In genomic region chr15:28732409-28732808, GRCm38 (mm10) we compare ENCODE assay signal across 24 mouse cellular contexts.
DNase-seq lines count a peak whose midpoint lies in the region; ATAC-seq and TF ChIP-seq lines count a peak whose summit lies in the region.
"Had no signal": no experiment of that assay in that cellular context is flagged by ENCODE, and none has a peak within 500 bp of the region (broad histone marks: within the 10 kb centered on the region; RNA-seq: fewer than 3 reads in every experiment).

No protein-coding gene starts in this region.

- no peaks in the 10 kb centered on the region for H3K27me3 ChIP-seq in hindbrain, embryonic 12.5 days
- H3K27me3 ChIP-seq in hindbrain, embryonic 10.5 days (ENCODE audit: insufficient read depth, poor library complexity, severe bottlenecking), result no peaks in the 10 kb centered on the region
- no peaks in the 10 kb centered on the region for H3K27me3 ChIP-seq in hindbrain, embryonic 15.5 days
- H3K27me3 ChIP-seq in hindbrain, postnatal 0 days (ENCODE audit: insufficient read depth, low read length), result no peaks in the 10 kb centered on the region
- no peaks in the 10 kb centered on the region for H3K27me3 ChIP-seq in neural tube, embryonic 13.5 days
- H3K27me3 ChIP-seq in neural tube, embryonic 15.5 days (replicated peaks), result no peaks in the 10 kb centered on the region
- H3K27me3 ChIP-seq: CH12.LX; embryonic facial prominence, embryonic 12.5 days; forebrain, embryonic 13.5 days; forebrain, embryonic 15.5 days; Patski had no signal

- WGBS in hindbrain, embryonic 12.5 days, result 79% methylated on average over 5 of the region's 5 CpGs
- WGBS in hindbrain, embryonic 10.5 days, result 92% methylated on average over 5 of the region's 5 CpGs
- 78% methylated on average over 5 of the region's 5 CpGs for WGBS in hindbrain, embryonic 15.5 days
- WGBS in hindbrain, postnatal 0 days, result 81% methylated on average over 5 of the region's 5 CpGs
- 85% methylated on average over 5 of the region's 5 CpGs for WGBS in neural tube, embryonic 13.5 days
- WGBS in neural tube, embryonic 15.5 days, result 84% methylated on average over 5 of the region's 5 CpGs

- no peaks in the 10 kb centered on the region for H3K9me3 ChIP-seq in hindbrain, embryonic 12.5 days (replicated peaks)
- no peaks in the 10 kb centered on the region for H3K9me3 ChIP-seq in hindbrain, embryonic 10.5 days
- no peaks in the 10 kb centered on the region for H3K9me3 ChIP-seq in hindbrain, embryonic 15.5 days
- H3K9me3 ChIP-seq in hindbrain, postnatal 0 days (ENCODE audit: low read length), result no peaks in the 10 kb centered on the region
- no peaks in the 10 kb centered on the region for H3K9me3 ChIP-seq in neural tube, embryonic 13.5 days
- no peaks in the 10 kb centered on the region for H3K9me3 ChIP-seq in neural tube, embryonic 15.5 days (replicated peaks)
- H3K9me3 ChIP-seq: embryonic facial prominence, embryonic 10.5 days; embryonic facial prominence, embryonic 12.5 days; forebrain, embryonic 13.5 days; forebrain, embryonic 15.5 days; G1E had no signal

- no peak overlapping the region for H3K9ac ChIP-seq in hindbrain, embryonic 12.5 days
- no peak overlapping the region for H3K9ac ChIP-seq in hindbrain, embryonic 15.5 days
- no peak overlapping the region for H3K9ac ChIP-seq in hindbrain, postnatal 0 days (replicated peaks; ENCODE audit: low read length)
- H3K9ac ChIP-seq in neural tube, embryonic 13.5 days, result no peak overlapping the region
- H3K9ac ChIP-seq in neural tube, embryonic 15.5 days (replicated peaks), result no peak overlapping the region
- H3K9ac ChIP-seq: embryonic facial prominence, embryonic 12.5 days; forebrain, embryonic 13.5 days; forebrain, embryonic 15.5 days had no signal

- no peak for DNase-seq in hindbrain, embryonic 10.5 days (ENCODE audit: low spot score)
- DNase-seq in hindbrain, postnatal 0 days (ENCODE audit: low spot score), result no peak
- DNase-seq: adrenal gland, adult 8-10 months; adrenal gland, postnatal 14 days; adrenal gland, postnatal 36 days; B cell, adult 2 months; cerebellum, adult 11-12 months; cerebellum, adult 2 months; cerebellum, adult 9-10 months; cerebellum, postnatal 10 days; cerebellum, postnatal 25 days had no signal

- H3K36me3 ChIP-seq in hindbrain, embryonic 12.5 days, result no peaks in the 10 kb centered on the region
- H3K36me3 ChIP-seq in hindbrain, embryonic 10.5 days, result no peaks in the 10 kb centered on the region
- no peaks in the 10 kb centered on the region for H3K36me3 ChIP-seq in hindbrain, embryonic 15.5 days
- H3K36me3 ChIP-seq in hindbrain, postnatal 0 days (ENCODE audit: insufficient read depth, low read length), result no peaks in the 10 kb centered on the region
- H3K36me3 ChIP-seq in neural tube, embryonic 13.5 days, result no peaks in the 10 kb centered on the region
- H3K36me3 ChIP-seq in neural tube, embryonic 15.5 days, result no peaks in the 10 kb centered on the region
- H3K36me3 ChIP-seq: embryonic facial prominence, embryonic 10.5 days; embryonic facial prominence, embryonic 12.5 days; forebrain, embryonic 15.5 days; G1E had no signal

- 0 out of 2 replicates have a peak, but pooled peaks have one; percentile 48 for ATAC-seq in hindbrain, embryonic 12.5 days (ENCODE audit: low FRiP score)
- ATAC-seq in hindbrain, embryonic 15.5 days (ENCODE audit: low FRiP score, low read depth), result peak; percentile 54; the same call in 1 of the 2 replicates
- ATAC-seq in hindbrain, postnatal 0 days, result no peak
- ATAC-seq in neural tube, embryonic 13.5 days (ENCODE audit: low read depth), result 0 out of 2 replicates have a peak, but pooled peaks have one; percentile 53
- no peak for ATAC-seq in neural tube, embryonic 15.5 days (ENCODE audit: low FRiP score)
- ATAC-seq: activated CD4-positive, CD25-positive, alpha-beta regulatory T cell, adult 4 months; CD4-positive, CD25-positive, alpha-beta regulatory T cell, adult 4 months; forebrain, embryonic 13.5 days; forebrain, embryonic 15.5 days; Patski had no signal

- H3K4me3 ChIP-seq in hindbrain, embryonic 12.5 days, result no peak overlapping the region
- no peak overlapping the region for H3K4me3 ChIP-seq in hindbrain, embryonic 10.5 days
- H3K4me3 ChIP-seq in hindbrain, embryonic 15.5 days, result no peak overlapping the region
- H3K4me3 ChIP-seq in hindbrain, postnatal 0 days (ENCODE audit: low read length), result no peak overlapping the region
- no peak overlapping the region for H3K4me3 ChIP-seq in neural tube, embryonic 13.5 days
- H3K4me3 ChIP-seq in neural tube, embryonic 15.5 days (replicated peaks), result no peak overlapping the region
- H3K4me3 ChIP-seq: embryonic facial prominence, embryonic 10.5 days; embryonic facial prominence, embryonic 12.5 days; forebrain, embryonic 13.5 days; forebrain, embryonic 15.5 days had no signal

- no peak overlapping the region for H3K4me2 ChIP-seq in hindbrain, embryonic 12.5 days (replicated peaks)
- no peak overlapping the region for H3K4me2 ChIP-seq in hindbrain, embryonic 15.5 days
- H3K4me2 ChIP-seq in hindbrain, postnatal 0 days (ENCODE audit: low read depth, low read length), result no peak overlapping the region
- H3K4me2 ChIP-seq in neural tube, embryonic 13.5 days, result no peak overlapping the region
- no peak overlapping the region for H3K4me2 ChIP-seq in neural tube, embryonic 15.5 days
- H3K4me2 ChIP-seq: embryonic facial prominence, embryonic 12.5 days; forebrain, embryonic 13.5 days; forebrain, embryonic 15.5 days had no signal

- no peaks in the 10 kb centered on the region for H3K4me1 ChIP-seq in hindbrain, embryonic 12.5 days
- no peaks in the 10 kb centered on the region for H3K4me1 ChIP-seq in hindbrain, embryonic 10.5 days (replicated peaks)
- no peaks in the 10 kb centered on the region for H3K4me1 ChIP-seq in hindbrain, embryonic 15.5 days (replicated peaks)
- no peaks in the 10 kb centered on the region for H3K4me1 ChIP-seq in hindbrain, postnatal 0 days (ENCODE audit: insufficient read depth, low read length)
- no peaks in the 10 kb centered on the region for H3K4me1 ChIP-seq in neural tube, embryonic 13.5 days (replicated peaks)
- H3K4me1 ChIP-seq in neural tube, embryonic 15.5 days, result no peaks in the 10 kb centered on the region
- H3K4me1 ChIP-seq: embryonic facial prominence, embryonic 10.5 days; embryonic facial prominence, embryonic 12.5 days; forebrain, embryonic 13.5 days; forebrain, embryonic 15.5 days had no signal

- no peak for TF ChIP-seq CTCF in hindbrain, postnatal 0 days (IDR thresholded peaks at IDR 0.05; ENCODE audit: low read depth)

- no peak overlapping the region for H3K27ac ChIP-seq in hindbrain, embryonic 12.5 days
- no peak overlapping the region for H3K27ac ChIP-seq in hindbrain, embryonic 10.5 days
- H3K27ac ChIP-seq in hindbrain, embryonic 15.5 days (replicated peaks), result no peak overlapping the region
- H3K27ac ChIP-seq in hindbrain, postnatal 0 days, result no peak overlapping the region
- no peak overlapping the region for H3K27ac ChIP-seq in neural tube, embryonic 13.5 days (replicated peaks)
- H3K27ac ChIP-seq in neural tube, embryonic 15.5 days (replicated peaks), result no peak overlapping the region
- H3K27ac ChIP-seq: embryonic facial prominence, embryonic 10.5 days; embryonic facial prominence, embryonic 12.5 days; forebrain, embryonic 13.5 days; forebrain, embryonic 15.5 days had no signal

Comparison
In these comparisons a context has a peak if more than half of its experiments do, and no peak if none do; other contexts are left out.
1. ATAC-seq: peak in hindbrain, embryonic 12.5 days (single experiment), hindbrain, embryonic 15.5 days (single experiment) and neural tube, embryonic 13.5 days (single experiment); none in hindbrain, postnatal 0 days (single experiment) and neural tube, embryonic 15.5 days (single experiment).